Mouse (Mus musculus) hindbrain, postnatal 0 days (tissue): ENCODE data around the gene Myl9. TPM values are rescaled to one million over a fixed set of nuclear protein-coding genes. Genes with fewer than 3 reads are reported as not detected.

Experiments
- ATAC-seq: fragments of 200-750 bp; cut with Nextera tagmentation; 2 replicates; pipeline ENCODE4 v1.8.0; 2017; ENCODE audit warnings: mild to moderate bottlenecking, moderate TSS enrichment, moderate library complexity
- DNase-seq: peaks from one replicate; pipeline ENCODE4 v3.0.0-alpha.2; 2015; ENCODE audit warnings: low spot score
- H3K27ac ChIP-seq: fragments of 300-500 bp; sonication (generic); 2 replicates; pipeline ENCODE4 v1.5.1; 2014; ENCODE audit warnings: mild to moderate bottlenecking
- H3K27me3 ChIP-seq: fragments of 300-500 bp; sonication (generic); 2 replicates; pipeline ENCODE4 v1.6.1; 2014; ENCODE audit warnings: low read length, mixed read lengths; ENCODE audit not compliant: insufficient read depth
- H3K36me3 ChIP-seq: fragments of 300-500 bp; sonication (generic); 2 replicates; pipeline ENCODE4 v1.6.1; 2014; ENCODE audit warnings: low read length, mixed read lengths; ENCODE audit not compliant: insufficient read depth
- H3K4me1 ChIP-seq: fragments of 300-500 bp; sonication (generic); 2 replicates; pipeline ENCODE4 v1.6.1; 2014; ENCODE audit warnings: antibody characterized with exemption, low read length, mixed read lengths; ENCODE audit not compliant: insufficient read depth
- H3K4me2 ChIP-seq: fragments of 300-500 bp; sonication (generic); 2 replicates; pipeline ENCODE4 v1.6.1; 2014; ENCODE audit warnings: low read depth, mild to moderate bottlenecking, low read length, moderate library complexity, mixed read lengths
- H3K4me3 ChIP-seq: fragments of 300-500 bp; sonication (generic); 2 replicates; pipeline ENCODE4 v1.5.1; 2014; ENCODE audit warnings: low read length
- H3K9ac ChIP-seq: fragments of 300-500 bp; sonication (generic); replicated peaks from 2 replicates; pipeline ENCODE4 v1.6.1; 2014; ENCODE audit warnings: mild to moderate bottlenecking, low read length, moderate library complexity, mixed read lengths
- H3K9me3 ChIP-seq: fragments of 300-500 bp; sonication (generic); 2 replicates; pipeline ENCODE4 v1.6.1; 2016; ENCODE audit warnings: low read length, mixed read lengths
- CTCF ChIP-seq: IDR thresholded peaks from 2 replicates; pipeline ENCODE4 v1.5.1; 2016; ENCODE audit warnings: antibody characterized with exemption, control low read depth, low read depth
- WGBS: fragments of 180-500 bp; shearing (Covaris S2); extraction: QIAGEN DNeasy Blood & Tissue Kit; methylation state at CpG from one replicate; pipeline ENCODE4 v1.1.7; 2014; 5-methylcytosine and 5-hydroxymethylcytosine counted together
- polyA plus RNA-seq: library from polyadenylated mRNA; unstranded; fragments of >200 nt; fragmentation: Nextera tagmentation; extraction: Ambion mirVana; gene quantifications from 2 replicates; pipeline ENCODE4 v1.2.1, GENCODE M21; 2015
- total RNA-seq: library from RNA; depleted of rRNA; stranded (reverse); fragments of >200 nt; gene quantifications from 2 replicates; pipeline ENCODE4 v1.2.3, GENCODE M21; 2014

Gene Myl9
- total and polyA plus RNA-seq, 2 experiments from 2014 or later: 38.4 TPM

GRCm38 (mm10) chr2:156779036-156779435, 3.8 kb downstream of the Myl9 start:
- H3K27me3 ChIP-seq: no peaks in the 10 kb centered on the region
- H3K4me3 ChIP-seq: no peak overlapping the region
- H3K4me2 ChIP-seq: no peak overlapping the region
- H3K36me3 ChIP-seq: no peaks in the 10 kb centered on the region
- no peak for TF ChIP-seq CTCF
- WGBS: 74% methylated on average over 5 of the region's 5 CpGs
- DNase-seq (no peak), ATAC-seq (no peak)
- no peaks in the 10 kb centered on the region for H3K9me3 ChIP-seq
- no peak overlapping the region for H3K27ac ChIP-seq
- H3K4me1 ChIP-seq: 0 out of 2 replicates have a peak, but pooled peaks cover 6% of the 10 kb centered on the region
- no peak overlapping the region for H3K9ac ChIP-seq

GRCm38 (mm10) chr2:156779488-156779887, 4.3 kb downstream of the Myl9 start:
- Histone ChIP-seq H3K9ac (no peak overlapping the region), H3K9me3 (no peaks in the 10 kb centered on the region), H3K27me3 (no peaks in the 10 kb centered on the region), H3K27ac (no peak overlapping the region), H3K36me3 (no peaks in the 10 kb centered on the region), H3K4me1 (0 out of 2 replicates have a peak, but pooled peaks cover 5% of the 10 kb centered on the region), H3K4me2 (no peak overlapping the region), H3K4me3 (no peak overlapping the region)
- DNase-seq (no peak), ATAC-seq (no peak)
- no peak for TF ChIP-seq CTCF
- WGBS: 56% methylated on average over 2 of the region's 2 CpGs

GRCm38 (mm10) chr2:156780129-156780528, 4.9 kb downstream of the Myl9 start:
- no peaks in the 10 kb centered on the region for H3K27me3 ChIP-seq
- WGBS: 73% methylated on average over 9 of the region's 9 CpGs
- no peak for DNase-seq
- H3K4me3 ChIP-seq: no peak overlapping the region
- no peaks in the 10 kb centered on the region for H3K4me1 ChIP-seq
- no peak for TF ChIP-seq CTCF
- H3K4me2 ChIP-seq: no peak overlapping the region
- no peak overlapping the region for H3K27ac ChIP-seq
- H3K9ac ChIP-seq: no peak overlapping the region
- no peaks in the 10 kb centered on the region for H3K9me3 ChIP-seq
- H3K36me3 ChIP-seq: no peaks in the 10 kb centered on the region
- no peak for ATAC-seq

- Histone ChIP-seq H3K27ac (no peak overlapping the region), H3K9ac (no peak overlapping the region), H3K36me3 (no peaks in the 10 kb centered on the region), H3K4me1 (no peaks in the 10 kb centered on the region), H3K4me3 (no peak overlapping the region), H3K4me2 (no peak overlapping the region; the same call in 1 of the 2 replicates), H3K27me3 (no peaks in the 10 kb centered on the region), H3K9me3 (no peaks in the 10 kb centered on the region)
- DNase-seq: no peak
- 16% methylated on average over 17 of the region's 17 CpGs for WGBS
- TF ChIP-seq CTCF: no peak
- 0 out of 2 replicates have a peak, but pooled peaks have one; percentile 31 for ATAC-seq
These were observed 5.5 kb downstream of the Myl9 start for GRCm38 (mm10) chr2:156780752-156781151.

GRCm38 (mm10) chr2:156781281-156781680, 6.1 kb downstream of the Myl9 start:
- Histone ChIP-seq H3K36me3 (no peaks in the 10 kb centered on the region), H3K4me1 (no peaks in the 10 kb centered on the region), H3K4me3 (no peak overlapping the region), H3K27me3 (no peaks in the 10 kb centered on the region), H3K27ac (no peak overlapping the region), H3K9me3 (no peaks in the 10 kb centered on the region), H3K9ac (no peak overlapping the region), H3K4me2 (no peak overlapping the region)
- 75% methylated on average over 4 of the region's 4 CpGs for WGBS
- ATAC-seq (no peak), DNase-seq (no peak)
- TF ChIP-seq CTCF: no peak

GRCm38 (mm10) chr2:156781836-156782480, 6.7 kb downstream of the Myl9 start:
- ATAC-seq (no peak), DNase-seq (no peak)
- H3K36me3 ChIP-seq: no peaks in the 10 kb centered on the region
- no peak overlapping the region for H3K27ac ChIP-seq
- TF ChIP-seq CTCF: no peak
- no peaks in the 10 kb centered on the region for H3K4me1 ChIP-seq
- H3K27me3 ChIP-seq: no peaks in the 10 kb centered on the region
- H3K9ac ChIP-seq: no peak overlapping the region
- no peak overlapping the region for H3K4me2 ChIP-seq
- no peak overlapping the region for H3K4me3 ChIP-seq
- WGBS: 72% methylated on average over 4 of the region's 4 CpGs
- H3K9me3 ChIP-seq: no peaks in the 10 kb centered on the region

- H3K27me3 ChIP-seq: no peaks in the 10 kb centered on the region
- H3K9ac ChIP-seq: no peak overlapping the region
- no peaks in the 10 kb centered on the region for H3K36me3 ChIP-seq
- no peaks in the 10 kb centered on the region for H3K4me1 ChIP-seq
- 81% methylated on average over 10 of the region's 10 CpGs for WGBS
- no peak overlapping the region for H3K27ac ChIP-seq
- H3K4me3 ChIP-seq: no peak overlapping the region
- no peaks in the 10 kb centered on the region for H3K9me3 ChIP-seq
- TF ChIP-seq CTCF: no peak
- ATAC-seq (no peak), DNase-seq (no peak)
- H3K4me2 ChIP-seq: no peak overlapping the region
These were observed 7.5 kb downstream of the Myl9 start for GRCm38 (mm10) chr2:156782481-156783348.
